Mouse (Mus musculus) olfactory bulb, adult 2 months (tissue): ENCODE measurements around the gene Ulk4.

Source experiments
- CTCF ChIP-seq: fragments of 200-500 bp; IDR thresholded peaks from 2 replicates; pipeline ENCODE4 v1.5.1; 2012; ENCODE audit warnings: low read depth, mild to moderate bottlenecking, low read length, moderate library complexity; ENCODE audit not compliant: insufficient read depth
- POLR2A ChIP-seq: fragments of 200-500 bp; IDR thresholded peaks from 2 replicates; pipeline ENCODE4 v1.6.1; 2012; ENCODE audit warnings: mild to moderate bottlenecking, low read depth, low read length, moderate library complexity; ENCODE audit not compliant: insufficient read depth

DNA sequence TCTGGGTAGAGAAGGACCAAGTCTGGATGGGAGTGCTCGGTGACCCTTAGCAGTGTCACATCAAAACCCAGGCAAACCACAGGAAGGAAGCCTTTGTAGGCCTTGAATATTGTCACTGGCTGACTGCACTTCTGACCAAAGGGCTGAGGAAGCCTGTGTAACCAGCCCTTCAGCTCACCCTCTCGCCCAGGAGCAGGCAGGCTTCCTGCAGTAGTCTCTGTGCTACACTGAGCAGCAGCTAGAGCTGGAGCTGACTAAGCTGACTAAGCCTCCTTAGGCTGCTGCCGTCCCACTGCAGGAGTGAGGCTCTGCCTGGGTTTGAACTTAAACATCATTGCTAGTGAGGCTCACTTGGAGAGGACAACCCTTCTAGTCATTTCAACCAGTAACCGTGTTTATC, 316.4 kb downstream of the Ulk4 start:
- no peak for TF ChIP-seq POLR2A
- TF ChIP-seq CTCF = no peak
